Mouse (Mus musculus) liver, adult 2 months (tissue): ENCODE data around the gene Fgfr2. TPM values are rescaled to one million over a fixed set of nuclear protein-coding genes. Genes with fewer than 3 reads are reported as not detected.

Experiments
- DNase-seq: peaks from one replicate; pipeline ENCODE4 v3.0.0-alpha.2; 2011; ENCODE audit warnings: low read depth, low spot score; ENCODE audit errors: extremely low read depth
- H3K27ac ChIP-seq: fragments of 200-500 bp; replicated peaks from 2 replicates; pipeline ENCODE4 v1.5.1; 2012; ENCODE audit warnings: low read depth, mild to moderate bottlenecking, control low read depth, inconsistent platforms, low read length; ENCODE audit not compliant: insufficient read depth
- H3K27me3 ChIP-seq: fragments of 200-500 bp; 2 replicates; pipeline ENCODE4 v1.6.1; 2012; ENCODE audit warnings: mild to moderate bottlenecking, moderate library complexity, low read length, inconsistent platforms; ENCODE audit not compliant: control insufficient read depth, insufficient read depth
- H3K36me3 ChIP-seq: fragments of 200-500 bp; 2 replicates; pipeline ENCODE4 v1.6.1; 2012; ENCODE audit warnings: low read length, inconsistent platforms; ENCODE audit not compliant: control insufficient read depth, insufficient read depth
- H3K4me1 ChIP-seq: fragments of 200-500 bp; 2 replicates; pipeline ENCODE4 v1.6.1; 2011; ENCODE audit warnings: low read length; ENCODE audit not compliant: control insufficient read depth, insufficient read depth
- H3K4me3 ChIP-seq: fragments of 200-500 bp; 2 replicates; pipeline ENCODE4 v1.5.1; 2011; ENCODE audit warnings: low read depth, mild to moderate bottlenecking, control low read depth, low read length, moderate library complexity; ENCODE audit not compliant: insufficient read depth
- H3K79me2 ChIP-seq: fragments of 200-500 bp; 2 replicates; pipeline ENCODE4 v1.6.1; 2012; ENCODE audit warnings: inconsistent platforms, mild to moderate bottlenecking, low read length, moderate library complexity; ENCODE audit not compliant: control insufficient read depth, insufficient read depth
- H3K9ac ChIP-seq: fragments of 200-500 bp; 2 replicates; pipeline ENCODE4 v1.6.1; 2012; ENCODE audit warnings: low read depth, mild to moderate bottlenecking, control low read depth, inconsistent platforms, low read length
- CTCF ChIP-seq: fragments of 200-500 bp; IDR thresholded peaks from 2 replicates; pipeline ENCODE4 v1.5.1; 2011; ENCODE audit warnings: low read depth, low read length, control low read depth
- POLR2A ChIP-seq: fragments of 200-500 bp; IDR thresholded peaks from 2 replicates; pipeline ENCODE4 v1.6.1; 2011; ENCODE audit warnings: low read length, control low read depth; ENCODE audit not compliant: insufficient read depth; ENCODE audit errors: extremely low read depth
- WGBS: fragments of 180-500 bp; shearing (Covaris S2); methylation state at CpG from one replicate; pipeline ENCODE4 v1.1.7; 2018; 5-methylcytosine and 5-hydroxymethylcytosine counted together
- polyA plus RNA-seq: library from polyadenylated mRNA; depleted of rRNA; stranded (reverse); fragments of >200 nt; gene quantifications from 2 replicates; pipeline ENCODE4 v1.2.3, GENCODE M21; 2012
- total RNA-seq: library from RNA; depleted of rRNA; stranded (reverse); fragments of >200 nt; gene quantifications from 2 replicates; pipeline ENCODE4 v1.2.3, GENCODE M21; 2014

Fgfr2 gene
- total and polyA plus RNA-seq, 2 experiments: 16.7 to 35.2 TPM

DNA sequence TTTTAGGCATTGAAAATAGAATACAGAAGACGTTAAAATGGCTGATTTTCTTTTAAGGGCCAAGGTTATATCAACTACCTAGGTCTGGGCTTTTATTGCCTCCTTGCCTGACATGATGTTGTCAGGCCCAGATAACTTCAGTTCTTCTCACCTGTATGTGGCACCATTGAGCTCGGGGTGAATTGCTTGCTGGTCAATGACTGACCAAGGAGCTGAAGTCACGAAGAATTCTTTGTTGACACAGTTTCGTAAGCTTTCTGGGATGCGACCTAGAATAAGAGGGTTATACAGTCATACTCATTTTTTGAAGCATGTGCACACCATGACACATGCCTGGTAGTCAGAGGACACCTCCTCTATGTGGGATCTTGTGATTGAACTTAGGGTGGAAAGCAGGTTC, 133.3 kb downstream of the Fgfr2 start:
- DNase-seq: peak; percentile 63
- 33% methylated on average over 5 of the region's 5 CpGs for WGBS
- H3K36me3 ChIP-seq: peaks cover 14% of the 10 kb centered on the region
- H3K27me3 ChIP-seq: no peaks in the 10 kb centered on the region
- H3K4me3 ChIP-seq: no peak overlapping the region
- H3K4me1 ChIP-seq: no peaks in the 10 kb centered on the region
- H3K79me2 ChIP-seq: no peaks in the 10 kb centered on the region
- H3K9ac ChIP-seq: no peak overlapping the region
- TF ChIP-seq POLR2A (no peak), CTCF (no peak)
- no peak overlapping the region for H3K27ac ChIP-seq

DNA sequence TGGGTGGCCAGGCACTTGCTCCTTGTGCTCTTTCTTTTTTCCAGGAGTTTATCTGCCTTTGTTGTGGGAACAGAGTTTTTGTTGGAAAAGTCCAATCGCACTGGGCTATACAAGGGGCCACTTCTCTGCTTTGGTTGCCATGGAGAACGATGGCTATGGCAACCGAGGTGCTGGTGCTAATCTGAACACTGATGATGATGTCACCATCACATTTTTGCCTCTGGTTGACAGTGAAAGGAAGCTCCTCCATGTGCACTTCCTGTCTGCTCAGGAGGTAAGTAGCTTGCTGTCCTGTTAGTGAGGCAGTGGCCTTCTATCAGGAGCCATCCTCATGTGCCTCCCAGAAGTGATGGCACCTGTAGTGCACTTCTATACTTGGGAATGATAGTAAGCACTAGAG, 140.5 kb downstream of the Fgfr2 start:
- Histone ChIP-seq H3K4me3 (no peak overlapping the region), H3K4me1 (peaks cover 4% of the 10 kb centered on the region), H3K9ac (no peak overlapping the region), H3K79me2 (no peaks in the 10 kb centered on the region; the same call in 1 of the 2 replicates), H3K27me3 (no peaks in the 10 kb centered on the region), H3K27ac (no peak overlapping the region), H3K36me3 (peaks cover 56% of the 10 kb centered on the region)
- WGBS: 77% methylated on average over 3 of the region's 3 CpGs
- TF ChIP-seq CTCF (no peak), POLR2A (no peak)
- DNase-seq: no peak

DNA sequence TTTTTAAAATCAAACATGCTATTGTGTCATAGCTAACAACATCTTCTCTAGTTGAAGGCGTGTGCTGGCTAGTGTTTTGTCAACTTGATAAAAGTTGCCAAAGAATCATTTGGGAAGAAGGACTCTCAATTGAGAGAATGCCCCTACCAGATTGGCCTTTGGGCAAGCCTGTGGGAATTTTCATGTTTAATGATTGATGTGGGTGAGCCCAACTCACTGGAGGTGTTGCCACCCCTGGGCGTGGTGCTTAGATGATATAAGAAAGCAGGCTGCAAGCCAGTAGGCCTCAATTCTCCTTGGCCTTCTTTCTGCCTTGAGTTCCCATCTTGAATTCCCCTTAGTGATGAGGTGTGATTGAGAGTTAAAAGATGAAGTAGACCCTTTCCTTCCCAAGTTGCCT, 145.2 kb downstream of the Fgfr2 start:
- Histone ChIP-seq H3K4me3 (no peak overlapping the region), H3K9ac (no peak overlapping the region), H3K79me2 (peaks cover 3% of the 10 kb centered on the region; the same call in 1 of the 2 replicates), H3K36me3 (peaks cover 43% of the 10 kb centered on the region), H3K4me1 (peaks cover 4% of the 10 kb centered on the region), H3K27ac (no peak overlapping the region), H3K27me3 (no peaks in the 10 kb centered on the region)
- 36% methylated on average over 2 of the region's 2 CpGs for WGBS
- DNase-seq: peak; percentile 57
- TF ChIP-seq CTCF: no peak

DNA sequence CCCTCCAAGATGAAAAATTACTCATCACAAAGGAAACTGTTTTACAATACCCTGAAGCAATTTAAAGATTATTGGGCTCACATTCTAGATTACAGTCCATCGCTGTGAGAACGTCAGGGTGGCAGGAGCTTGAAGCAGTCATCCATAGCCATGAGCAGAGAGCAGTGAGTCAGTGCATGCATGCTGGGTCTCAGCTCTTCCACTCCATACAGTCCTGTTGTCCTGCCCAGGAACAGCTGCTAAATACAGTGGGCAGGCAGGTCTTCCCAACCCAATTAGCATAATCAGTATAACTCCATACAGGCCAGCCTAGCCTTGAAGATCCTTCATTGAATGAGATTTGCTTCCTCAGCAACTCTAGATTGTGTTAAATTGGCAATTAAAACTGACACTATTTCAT, 147.1 kb downstream of the Fgfr2 start:
- WGBS: 77% methylated on average over 2 of the region's 2 CpGs
- no peak overlapping the region for H3K9ac ChIP-seq
- no peak overlapping the region for H3K4me3 ChIP-seq
- no peaks in the 10 kb centered on the region; the same call in none of the 2 replicates for H3K4me1 ChIP-seq
- H3K27ac ChIP-seq: no peak overlapping the region
- peaks cover 5% of the 10 kb centered on the region; the same call in 1 of the 2 replicates for H3K79me2 ChIP-seq
- TF ChIP-seq CTCF (no peak), POLR2A (no peak)
- H3K36me3 ChIP-seq: peaks cover 30% of the 10 kb centered on the region
- DNase-seq: no peak
- no peaks in the 10 kb centered on the region for H3K27me3 ChIP-seq

GRCm38 (mm10) chr7:132972079-132972478, 151.1 kb downstream of the Fgfr2 start:
- H3K36me3 ChIP-seq: peaks cover 45% of the 10 kb centered on the region
- no peak overlapping the region for H3K27ac ChIP-seq
- 90% methylated on average over 2 of the region's 2 CpGs for WGBS
- H3K4me3 ChIP-seq: no peak overlapping the region
- no peaks in the 10 kb centered on the region for H3K27me3 ChIP-seq
- DNase-seq: peak; percentile 37
- no peak overlapping the region for H3K9ac ChIP-seq
- no peaks in the 10 kb centered on the region; the same call in 1 of the 2 replicates for H3K4me1 ChIP-seq
- no peak for TF ChIP-seq CTCF
- TF ChIP-seq POLR2A: no peak
- H3K79me2 ChIP-seq: peaks cover 9% of the 10 kb centered on the region; the same call in 1 of the 2 replicates

- no peaks in the 10 kb centered on the region for H3K27me3 ChIP-seq
- H3K79me2 ChIP-seq: peaks cover 12% of the 10 kb centered on the region; the same call in 1 of the 2 replicates
- H3K4me3 ChIP-seq: no peak overlapping the region
- TF ChIP-seq CTCF: no peak
- TF ChIP-seq POLR2A: no peak
- peaks cover 32% of the 10 kb centered on the region for H3K36me3 ChIP-seq
- WGBS: 78% methylated on average over 2 of the region's 2 CpGs
- DNase-seq: no peak
- H3K4me1 ChIP-seq: peaks cover 3% of the 10 kb centered on the region; the same call in 1 of the 2 replicates
- no peak overlapping the region for H3K9ac ChIP-seq
- H3K27ac ChIP-seq: no peak overlapping the region
Observed at GRCm38 (mm10) chr7:132965707-132966106, 157.4 kb downstream of the Fgfr2 start.
